Mouse (Mus musculus) forebrain, embryonic 16.5 days (tissue): Measurements from ENCODE around the gene Pih1d1. TPM values are rescaled to one million over a fixed set of nuclear protein-coding genes. Genes with fewer than 3 reads are reported as not detected.

ENCODE experiments used
- ATAC-seq: fragments of 200-750 bp; cut with Nextera tagmentation; 2 replicates; pipeline ENCODE4 v1.8.0; 2017; ENCODE audit warnings: mild to moderate bottlenecking, moderate library complexity
- H3K27ac ChIP-seq: fragments of 300-500 bp; sonication (generic); 2 replicates; pipeline ENCODE4 v1.5.1; 2014; ENCODE audit warnings: low read length, control low read depth
- H3K27me3 ChIP-seq: fragments of 300-500 bp; sonication (generic); replicated peaks from 2 replicates; pipeline ENCODE4 v1.6.1; 2014; ENCODE audit warnings: low read length; ENCODE audit not compliant: control insufficient read depth, insufficient read depth
- H3K36me3 ChIP-seq: fragments of 300-500 bp; sonication (generic); 2 replicates; pipeline ENCODE4 v1.6.1; 2014; ENCODE audit not compliant: control insufficient read depth, insufficient read depth
- H3K4me1 ChIP-seq: fragments of 300-500 bp; sonication (generic); replicated peaks from 2 replicates; pipeline ENCODE4 v1.6.1; 2014; ENCODE audit warnings: low read length; ENCODE audit not compliant: control insufficient read depth, insufficient read depth
- H3K4me2 ChIP-seq: fragments of 300-500 bp; sonication (generic); 2 replicates; pipeline ENCODE4 v1.6.1; 2014; ENCODE audit warnings: mild to moderate bottlenecking, low read length, control low read depth
- H3K4me3 ChIP-seq: fragments of 300-500 bp; sonication (generic); replicated peaks from 2 replicates; pipeline ENCODE4 v1.5.1; 2014; ENCODE audit warnings: mild to moderate bottlenecking, low read length, control low read depth
- H3K9ac ChIP-seq: fragments of 300-500 bp; sonication (generic); replicated peaks from 2 replicates; pipeline ENCODE4 v1.6.1; 2014; ENCODE audit warnings: low read depth, low read length, control low read depth
- H3K9me3 ChIP-seq: fragments of 300-500 bp; sonication (generic); 2 replicates; pipeline ENCODE4 v1.6.1; 2016; ENCODE audit warnings: low read length; ENCODE audit not compliant: control insufficient read depth
- WGBS: fragments of 180-500 bp; shearing (Covaris S2); extraction: QIAGEN DNeasy Blood & Tissue Kit; methylation state at CpG from one replicate; pipeline ENCODE4 v1.1.7; 2014; 5-methylcytosine and 5-hydroxymethylcytosine counted together
- polyA plus RNA-seq: library from polyadenylated mRNA; unstranded; fragments of >200 nt; fragmentation: Nextera tagmentation; extraction: Ambion mirVana; gene quantifications from 2 replicates; pipeline ENCODE4 v1.2.1, GENCODE M21; 2015

The Pih1d1 gene
- polyA plus RNA-seq, 1 experiment from 2014 or later, result 90.2 TPM

GRCm38 (mm10) chr7:45161612-45162473 is 7.7 kb downstream of the Pih1d1 start:
- WGBS, result 4% methylated on average over 35 of the region's 35 CpGs
- H3K4me3 ChIP-seq, result peak overlapping the region; percentile 38
- ATAC-seq, result peak; percentile 92
- no peak overlapping the region for H3K9ac ChIP-seq
- peaks cover 24% of the 10 kb centered on the region for H3K4me1 ChIP-seq
- peak overlapping the region; percentile 55 for H3K4me2 ChIP-seq
- 0 out of 2 replicates have a peak overlapping the region, but pooled peaks have one; percentile 25 for H3K27ac ChIP-seq
- H3K36me3 ChIP-seq, result no peaks in the 10 kb centered on the region; the same call in 1 of the 2 replicates
- H3K27me3 ChIP-seq, result peaks cover 28% of the 10 kb centered on the region
- no peaks in the 10 kb centered on the region for H3K9me3 ChIP-seq

GRCm38 (mm10) chr7:45162551-45162950 is 8.4 kb downstream of the Pih1d1 start:
- Histone ChIP-seq H3K27ac (no peak overlapping the region), H3K9ac (no peak overlapping the region), H3K27me3 (peaks cover 28% of the 10 kb centered on the region), H3K9me3 (no peaks in the 10 kb centered on the region), H3K4me1 (peaks cover 29% of the 10 kb centered on the region), H3K4me2 (peak overlapping the region; percentile 55), H3K36me3 (no peaks in the 10 kb centered on the region; the same call in 1 of the 2 replicates), H3K4me3 (peak overlapping the region; percentile 38)
- ATAC-seq, result no peak
- WGBS, result 26% methylated on average over 6 of the region's 6 CpGs

GRCm38 (mm10) chr7:45162996-45163615 is 9.0 kb downstream of the Pih1d1 start:
- H3K27me3 ChIP-seq, result peaks cover 33% of the 10 kb centered on the region
- no peak overlapping the region for H3K9ac ChIP-seq
- 72% methylated on average over 9 of the region's 9 CpGs for WGBS
- no peak overlapping the region; the same call in 1 of the 2 replicates for H3K4me2 ChIP-seq
- no peaks in the 10 kb centered on the region for H3K9me3 ChIP-seq
- H3K27ac ChIP-seq, result no peak overlapping the region
- no peak for ATAC-seq
- H3K4me1 ChIP-seq, result peaks cover 34% of the 10 kb centered on the region
- H3K36me3 ChIP-seq, result no peaks in the 10 kb centered on the region; the same call in 1 of the 2 replicates
- H3K4me3 ChIP-seq, result no peak overlapping the region

- ATAC-seq, result no peak
- Histone ChIP-seq H3K4me1 (peaks cover 42% of the 10 kb centered on the region), H3K4me3 (peak within 1 kb of the TSS; percentile 53), H3K4me2 (peak within 1 kb of the TSS; percentile 51), H3K9me3 (no peaks in the 10 kb centered on the region), H3K27ac (0 out of 2 replicates have a peak within 1 kb of the TSS, but pooled peaks have one; percentile 3), H3K36me3 (no peaks in the 10 kb centered on the region; the same call in 1 of the 2 replicates), H3K9ac (peak within 1 kb of the TSS; percentile 63), H3K27me3 (peaks cover 39% of the 10 kb centered on the region)
- 1% methylated on average over 41 of the region's 41 CpGs for WGBS
These were observed 9.8 kb downstream of the Pih1d1 start, which contains the start of gene Slc17a7 for GRCm38 (mm10) chr7:45163735-45164490. Gene Slc17a7 (plus strand): TSS chr7:45163949.

- Histone ChIP-seq H3K9ac (peak overlapping the region; percentile 63), H3K27ac (no peak overlapping the region), H3K36me3 (no peaks in the 10 kb centered on the region), H3K9me3 (no peaks in the 10 kb centered on the region), H3K4me3 (peak overlapping the region; percentile 53), H3K4me1 (peaks cover 44% of the 10 kb centered on the region), H3K27me3 (peaks cover 46% of the 10 kb centered on the region), H3K4me2 (peak overlapping the region; percentile 51)
- ATAC-seq, result no peak
- 45% methylated on average over 5 of the region's 5 CpGs for WGBS
These were observed 10.7 kb downstream of the Pih1d1 start for GRCm38 (mm10) chr7:45164833-45165232.

DNA sequence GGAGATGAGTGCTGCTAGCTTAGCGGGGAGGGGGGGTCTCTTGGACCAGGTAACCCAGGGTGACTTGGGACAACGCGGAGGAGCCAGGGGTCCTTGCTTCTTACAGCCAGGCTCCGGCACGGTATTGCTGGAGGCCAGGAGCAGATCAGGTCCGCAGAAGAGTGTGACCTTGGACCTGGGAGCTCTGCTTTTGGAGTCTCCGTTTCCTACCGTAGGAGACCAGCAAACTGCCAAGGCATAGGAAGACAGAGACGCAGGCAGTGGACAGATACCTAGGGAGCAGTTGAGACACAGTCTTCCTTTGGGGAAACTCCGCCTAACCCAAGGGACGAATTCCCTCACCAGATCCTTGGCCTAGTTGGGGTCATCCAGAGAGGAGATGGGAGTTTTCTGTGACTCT is 11.6 kb downstream of the Pih1d1 start:
- peak overlapping the region; percentile 22; the same call in 1 of the 2 replicates for H3K9ac ChIP-seq
- H3K4me3 ChIP-seq, result peak overlapping the region; percentile 53; the same call in 1 of the 2 replicates
- ATAC-seq, result no peak
- H3K27me3 ChIP-seq, result peaks cover 49% of the 10 kb centered on the region
- WGBS, result 37% methylated on average over 11 of the region's 11 CpGs
- no peaks in the 10 kb centered on the region for H3K9me3 ChIP-seq
- H3K27ac ChIP-seq, result no peak overlapping the region
- H3K4me1 ChIP-seq, result peaks cover 44% of the 10 kb centered on the region
- H3K4me2 ChIP-seq, result peak overlapping the region; percentile 51
- no peaks in the 10 kb centered on the region for H3K36me3 ChIP-seq

DNA sequence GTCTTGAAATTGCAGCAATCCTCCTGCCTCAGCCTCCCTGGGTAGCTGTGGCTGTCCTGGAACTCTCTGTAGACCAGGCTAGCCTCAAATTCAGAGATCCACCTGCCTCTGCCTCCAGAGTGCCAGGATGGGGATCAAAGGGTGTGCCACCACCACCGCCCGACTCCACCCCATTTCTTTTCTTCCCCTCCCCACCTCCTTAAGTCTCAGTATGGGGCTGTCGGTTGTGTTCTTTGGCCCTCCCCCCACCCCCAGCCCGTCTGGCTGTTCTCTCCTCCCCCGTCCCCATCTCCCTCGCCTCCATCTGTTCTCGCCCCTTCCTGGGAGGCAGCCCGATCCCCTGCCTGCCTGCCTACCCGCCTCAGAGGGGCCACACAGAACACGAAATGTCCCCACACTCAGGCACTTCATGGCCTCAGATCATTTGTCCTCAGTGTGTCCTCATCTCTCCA is 12.9 kb downstream of the Pih1d1 start:
- Histone ChIP-seq H3K27ac (peak overlapping the region; percentile 58), H3K36me3 (no peaks in the 10 kb centered on the region)
- no peak for ATAC-seq

DNA sequence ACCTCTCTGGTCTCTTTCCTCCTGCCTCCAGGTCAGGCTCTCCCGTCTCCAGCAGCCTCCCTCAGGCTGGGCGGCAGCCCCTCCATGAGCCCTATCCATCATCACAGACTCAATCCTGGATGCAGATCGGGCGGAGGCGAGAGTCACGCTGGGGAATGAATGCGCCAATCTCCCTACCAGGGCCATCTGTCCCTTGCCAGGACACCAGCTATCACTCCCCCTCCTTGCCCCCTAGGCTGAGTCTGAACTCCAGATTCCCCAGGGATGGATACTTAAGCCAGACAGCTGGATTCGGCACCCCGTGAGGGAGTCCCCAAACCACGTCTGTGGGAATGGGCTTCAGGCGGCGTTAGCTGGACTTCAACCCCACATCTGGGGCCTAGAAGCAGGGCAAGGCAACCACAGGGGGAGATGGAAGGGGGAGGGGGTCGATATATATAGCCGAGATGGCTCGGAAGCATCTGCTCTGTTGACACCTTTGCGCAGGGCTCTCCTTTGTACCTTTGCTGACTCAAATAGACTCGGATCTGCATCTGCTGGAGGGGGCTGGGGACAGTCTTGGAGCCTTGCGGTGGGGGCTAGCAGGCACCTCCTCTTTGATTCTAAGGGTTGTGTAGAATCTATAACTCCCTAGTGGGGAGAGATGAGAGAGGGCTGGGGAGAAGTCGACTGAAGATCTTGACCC is 13.8 kb downstream of the Pih1d1 start:
- H3K27ac ChIP-seq, result no peak overlapping the region
- no peak; the same call in 1 of the 2 replicates for ATAC-seq
- peak overlapping the region; percentile 44 for H3K4me2 ChIP-seq
- peaks cover 38% of the 10 kb centered on the region for H3K4me1 ChIP-seq
- no peaks in the 10 kb centered on the region for H3K9me3 ChIP-seq
- peak overlapping the region; percentile 22 for H3K4me3 ChIP-seq
- 0 out of 2 replicates have a peak, but pooled peaks cover 2% of the 10 kb centered on the region for H3K36me3 ChIP-seq
- H3K9ac ChIP-seq, result peak overlapping the region; percentile 30
- 1% methylated on average over 19 of the region's 19 CpGs for WGBS
- peaks cover 56% of the 10 kb centered on the region for H3K27me3 ChIP-seq

More for the DNA sequence above, 12.9 kb downstream of the Pih1d1 start:
- H3K9ac ChIP-seq, result no peak overlapping the region
- WGBS, result 16% methylated on average over 10 of the region's 10 CpGs
- peaks cover 44% of the 10 kb centered on the region for H3K4me1 ChIP-seq
- H3K9me3 ChIP-seq, result no peaks in the 10 kb centered on the region
- H3K27me3 ChIP-seq, result peaks cover 49% of the 10 kb centered on the region
- peak overlapping the region; percentile 44 for H3K4me2 ChIP-seq
- H3K4me3 ChIP-seq, result no peak overlapping the region; the same call in 1 of the 2 replicates
